Mouse (Mus musculus) cerebellum, postnatal 4 days (tissue): ENCODE measurements around the gene Rgsl1.
A peak's percentile ranks its signal among the peaks of the same experiment; 100 is the strongest.

ENCODE experiments used
- DNase-seq, 2 experiments: peaks; one replicate each; pipeline ENCODE4 v3.0.0; 2022; ENCODE audit warnings: low spot score in 2 of 2, mixed read lengths in 1 of 2

The Rgsl1 gene

DNA sequence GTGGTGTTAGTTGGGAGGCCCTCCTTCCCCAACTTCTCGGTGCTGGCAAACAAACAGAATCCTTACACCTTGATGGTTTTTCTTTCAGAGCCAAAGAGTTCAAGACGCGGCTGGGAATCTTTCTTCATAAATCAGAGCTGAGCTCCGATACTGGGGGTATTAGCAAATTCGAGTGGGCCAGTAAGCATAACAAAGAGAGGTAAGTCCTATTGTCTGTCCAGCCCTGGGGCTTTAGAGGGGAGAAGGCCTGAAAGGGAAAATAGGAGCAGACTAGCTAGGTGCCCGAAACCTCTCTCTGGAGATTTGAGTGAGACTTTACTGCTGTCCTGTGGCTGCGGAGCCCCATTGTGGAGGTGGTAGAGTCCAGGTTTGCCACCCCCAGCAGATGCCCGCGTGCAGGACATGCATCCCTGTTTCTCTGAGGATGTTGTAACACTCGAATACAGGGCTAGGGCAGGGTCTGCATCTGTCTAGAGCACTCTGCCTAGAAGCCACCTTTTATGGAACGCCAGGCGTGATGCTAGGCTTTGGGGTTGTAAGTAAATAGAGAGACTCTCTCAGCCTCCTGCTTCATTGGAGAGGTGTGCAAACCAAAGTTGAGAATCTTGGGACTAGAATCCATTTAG is 103.1 kb downstream of the Rgsl1 start:
- no peak for DNase-seq

DNA sequence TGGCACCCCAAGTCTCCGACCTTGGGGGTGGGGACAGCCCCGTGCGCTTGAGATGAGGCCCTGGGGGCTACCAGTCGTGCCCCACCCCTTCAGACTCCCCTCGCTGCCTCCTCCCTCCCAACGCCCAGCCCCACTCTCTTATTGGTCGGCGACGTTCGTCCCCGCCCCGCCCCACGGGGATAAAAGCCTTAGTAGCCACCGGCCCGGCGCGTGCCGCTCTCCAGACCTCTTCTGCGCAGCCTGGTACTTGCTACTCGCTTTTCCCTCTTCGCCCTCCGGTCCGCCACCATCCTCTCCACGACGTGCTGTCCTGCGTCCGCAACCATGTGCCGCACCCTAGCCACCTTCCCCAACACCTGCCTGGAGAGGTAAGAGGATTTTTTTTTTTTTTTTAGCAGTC is 103.8 kb downstream of the Rgsl1 start, which contains the start of gene Rgs16:
Gene Rgs16 (plus strand): TSS at position 205 of the 400 bp plus-strand sequence.
- DNase-seq = peak; percentile 47 to 68

DNA sequence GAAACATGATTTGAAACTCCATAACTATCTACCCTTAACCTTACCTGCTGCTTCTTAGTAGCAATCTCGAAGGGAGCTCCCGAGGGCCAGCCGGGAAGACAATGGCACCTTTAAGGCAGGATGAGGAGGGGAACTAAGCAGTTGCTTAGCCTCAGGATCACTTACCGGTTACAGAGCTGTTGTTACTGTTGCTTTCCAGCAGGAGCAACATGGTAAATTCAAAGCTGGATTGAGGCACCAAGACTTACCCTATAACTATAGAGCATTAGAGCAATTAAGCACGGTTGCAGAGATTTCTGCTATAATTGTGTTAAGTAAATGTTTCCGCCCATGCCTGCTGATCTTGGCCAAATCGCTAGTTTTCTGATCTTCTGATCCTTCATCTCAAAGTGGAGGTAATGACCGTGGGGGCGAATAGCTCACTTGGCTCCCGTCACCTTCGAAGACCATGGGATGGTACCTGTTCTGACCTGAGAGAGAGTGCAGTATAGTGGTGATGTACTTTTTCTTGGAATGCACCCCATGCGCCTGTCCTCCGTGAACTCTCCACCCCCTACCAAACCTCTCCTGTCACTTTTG is 104.4 kb downstream of the Rgsl1 start:
- no peak for DNase-seq

- no peak for DNase-seq
Observed at GRCm38 (mm10) chr1:153737101-153738085, 106.5 kb downstream of the Rgsl1 start.

DNA sequence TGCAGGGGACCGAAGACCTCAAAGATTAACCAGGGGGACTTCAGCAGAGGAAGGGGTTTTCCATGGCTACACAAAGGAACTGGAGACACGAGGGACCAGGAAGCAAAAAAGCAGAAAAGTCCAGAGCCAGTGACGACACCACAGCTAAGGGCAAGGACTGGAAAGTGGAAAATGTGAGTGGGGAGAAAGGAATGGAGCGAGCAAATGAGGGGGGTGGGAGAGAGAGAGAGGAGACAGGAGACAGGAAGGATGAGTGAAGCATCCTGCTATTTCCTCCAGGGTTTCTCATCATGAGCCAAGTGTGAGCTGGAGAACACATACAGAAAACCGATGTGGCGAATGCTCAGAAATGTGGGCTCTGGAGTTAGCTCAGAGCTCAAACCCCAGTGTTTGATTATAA is 107.8 kb downstream of the Rgsl1 start:
- DNase-seq = no peak

DNA sequence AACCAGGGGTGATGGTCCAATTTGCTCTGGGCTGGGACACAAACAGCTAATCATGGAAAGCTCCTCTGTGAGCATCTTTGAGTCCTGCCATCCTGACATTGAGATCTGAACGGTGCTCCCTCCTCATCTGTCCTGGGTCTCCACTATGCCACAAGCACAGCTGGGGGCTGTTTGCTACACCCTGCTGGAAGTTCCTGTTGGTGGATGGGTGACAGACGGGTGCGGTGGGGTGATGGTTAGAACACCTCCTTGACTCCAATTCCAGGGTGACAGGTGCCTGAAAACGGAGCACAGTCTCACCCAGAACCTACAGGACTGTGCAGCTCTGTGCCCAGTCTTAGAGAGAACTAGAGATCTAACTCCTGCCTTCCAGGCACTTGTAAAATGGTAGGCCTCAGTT is 109.1 kb downstream of the Rgsl1 start:
- DNase-seq = no peak

GRCm38 (mm10) chr1:153733181-153733580 is 110.8 kb downstream of the Rgsl1 start:
- DNase-seq = peak in 1 of 2 experiments; percentile 40

DNA sequence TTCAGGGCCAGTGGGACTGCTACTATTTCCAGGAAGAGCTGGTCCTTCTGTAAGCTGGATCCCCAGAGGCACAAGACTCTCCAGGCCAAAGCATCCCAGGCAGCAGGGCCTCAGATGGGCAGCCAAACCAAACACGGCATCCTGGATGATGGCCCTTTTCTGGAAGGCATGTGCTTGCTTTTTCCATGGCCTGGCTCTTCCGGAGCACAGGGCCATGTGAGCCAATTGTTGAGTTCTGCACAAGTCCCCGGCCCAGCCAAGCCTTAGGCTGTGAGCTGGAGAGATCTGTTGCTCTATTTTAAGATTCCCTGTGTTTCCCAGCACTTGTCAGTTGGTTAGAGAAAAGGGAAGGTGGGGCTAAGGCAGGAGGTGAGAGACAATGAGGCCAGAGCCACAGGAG is 113.3 kb downstream of the Rgsl1 start:
- DNase-seq = no peak

- DNase-seq = no peak
Observed at GRCm38 (mm10) chr1:153729806-153730205, 114.1 kb downstream of the Rgsl1 start.
